Mouse (Mus musculus): ENCODE results near the gene Kel.

Kel gene

GRCm38 (mm10) chr6:41646220-41646619, 57.9 kb downstream of the Kel start:
- no peak for DNase-seq (ENCODE audit: low spot score)

GRCm38 (mm10) chr6:41643227-41643626, 60.9 kb downstream of the Kel start:
- DNase-seq (ENCODE audit: low spot score): no peak

- no peak for DNase-seq (ENCODE audit: low spot score)
Measured at GRCm38 (mm10) chr6:41642765-41643164, 61.4 kb downstream of the Kel start.

- DNase-seq (ENCODE audit: low spot score): no peak
Measured at GRCm38 (mm10) chr6:41641173-41641866, 62.8 kb downstream of the Kel start.

GRCm38 (mm10) chr6:41640449-41640848, 63.7 kb downstream of the Kel start:
- DNase-seq (ENCODE audit: low spot score): no peak

GRCm38 (mm10) chr6:41637927-41638506, 66.1 kb downstream of the Kel start:
- DNase-seq (ENCODE audit: low spot score): peak; percentile 31

GRCm38 (mm10) chr6:41637393-41637792, 66.7 kb downstream of the Kel start:
- DNase-seq (ENCODE audit: low spot score): no peak
